Mouse (Mus musculus) left cerebral cortex, adult 9 months (tissue): Measurements from ENCODE around the gene Itgad.
"Not testable (repeated sequence)": the region's sequence is repeated elsewhere in the genome, so short reads cannot be mapped to it uniquely, and the experiment has no call there.

Experiments used
- DNase-seq, 2 experiments: peaks; one replicate each; pipeline ENCODE4 v3.0.0; 2022; ENCODE audit warnings: low spot score in 2 of 2

Gene Itgad

GRCm38 (mm10) chr7:128154076-128154475 is at the start of gene Itgad:
Gene Itgad (plus strand): TSS chr7:128154376.
- DNase-seq: no peak

- DNase-seq: peak in 1 of 2 experiments; percentile 34
These were observed 48.9 kb upstream of the Itgad start for GRCm38 (mm10) chr7:128105246-128105645.

- DNase-seq: no peak
These were observed 46.7 kb upstream of the Itgad start for GRCm38 (mm10) chr7:128107462-128107861.

- no peak for DNase-seq
These were observed 43.9 kb upstream of the Itgad start for GRCm38 (mm10) chr7:128110314-128110713.

GRCm38 (mm10) chr7:128112131-128112530 is 42.0 kb upstream of the Itgad start:
- no peak for DNase-seq

GRCm38 (mm10) chr7:128114371-128115105 is 39.6 kb upstream of the Itgad start:
- no peak for DNase-seq

GRCm38 (mm10) chr7:128115211-128115958 is 38.8 kb upstream of the Itgad start:
- DNase-seq: no peak

- DNase-seq: no peak
These were observed 37.8 kb upstream of the Itgad start for GRCm38 (mm10) chr7:128116396-128116795.

GRCm38 (mm10) chr7:128119726-128120490 is 34.3 kb upstream of the Itgad start:
- DNase-seq: no peak

GRCm38 (mm10) chr7:128128741-128129720 is 25.1 kb upstream of the Itgad start, which contains the start of gene Itgax:
Gene Itgax (plus strand): TSS chr7:128129547.
- DNase-seq: no peak

- no peak for DNase-seq
These were observed 22.0 kb upstream of the Itgad start for GRCm38 (mm10) chr7:128132148-128132547.

GRCm38 (mm10) chr7:128133596-128133995 is 20.6 kb upstream of the Itgad start:
- DNase-seq: no peak

GRCm38 (mm10) chr7:128136927-128137326 is 17.2 kb upstream of the Itgad start:
- no peak for DNase-seq

- no peak for DNase-seq
These were observed 14.6 kb upstream of the Itgad start for GRCm38 (mm10) chr7:128139611-128140010.

GRCm38 (mm10) chr7:128150970-128151369 is 3.2 kb upstream of the Itgad start:
- DNase-seq: no peak

GRCm38 (mm10) chr7:128154924-128155323 is 748 bp downstream of the Itgad start:
- no peak for DNase-seq

GRCm38 (mm10) chr7:128158688-128159354 is 4.6 kb downstream of the Itgad start:
- not testable (repeated sequence) for DNase-seq

GRCm38 (mm10) chr7:128164001-128164400 is 9.8 kb downstream of the Itgad start:
- DNase-seq: no peak

GRCm38 (mm10) chr7:128166391-128166790 is 12.2 kb downstream of the Itgad start:
- no peak for DNase-seq

GRCm38 (mm10) chr7:128169996-128170395 is 15.8 kb downstream of the Itgad start:
- no peak for DNase-seq
